Mouse (Mus musculus) embryonic facial prominence, embryonic 13.5 days (tissue): ENCODE results near the gene Usp4. TPM values are rescaled to one million over a fixed set of nuclear protein-coding genes. Genes with fewer than 3 reads are reported as not detected.
A peak's percentile ranks its signal among the peaks of the same experiment; 100 is the strongest.

Experiments
- ATAC-seq: fragments of 200-750 bp; cut with Nextera tagmentation; 2 replicates; pipeline ENCODE4 v1.8.0; 2017; ENCODE audit warnings: low read depth; ENCODE audit not compliant: insufficient number of reproducible peaks, insufficient read depth, low FRiP score, low TSS enrichment
- H3K27ac ChIP-seq: fragments of 300-500 bp; sonication (generic); 2 replicates; pipeline ENCODE4 v1.5.1; 2015; ENCODE audit warnings: moderate library complexity, mild to moderate bottlenecking, inconsistent platforms
- H3K27me3 ChIP-seq: fragments of 300-500 bp; sonication (generic); 2 replicates; pipeline ENCODE4 v1.6.1; 2015; ENCODE audit warnings: mild to moderate bottlenecking, inconsistent platforms
- H3K36me3 ChIP-seq: fragments of 300-500 bp; sonication (generic); 2 replicates; pipeline ENCODE4 v1.6.1; 2015; ENCODE audit warnings: mild to moderate bottlenecking, inconsistent platforms
- H3K4me1 ChIP-seq: fragments of 300-500 bp; sonication (generic); 2 replicates; pipeline ENCODE4 v1.6.1; 2015; ENCODE audit warnings: inconsistent platforms
- H3K4me2 ChIP-seq: fragments of 300-500 bp; sonication (generic); 2 replicates; pipeline ENCODE4 v1.6.1; 2015; ENCODE audit warnings: moderate library complexity, mild to moderate bottlenecking, inconsistent platforms
- H3K4me3 ChIP-seq: fragments of 300-500 bp; sonication (generic); 2 replicates; pipeline ENCODE4 v1.5.1; 2015; ENCODE audit warnings: mild to moderate bottlenecking, inconsistent platforms
- H3K9ac ChIP-seq: fragments of 300-500 bp; sonication (generic); 2 replicates; pipeline ENCODE4 v1.6.1; 2015; ENCODE audit warnings: mild to moderate bottlenecking, inconsistent platforms
- H3K9me3 ChIP-seq: fragments of 300-500 bp; sonication (generic); 2 replicates; pipeline ENCODE4 v1.6.1; 2016; ENCODE audit warnings: inconsistent platforms
- WGBS: fragments of 180-500 bp; shearing (Covaris S2); methylation state at CpG from one replicate; pipeline ENCODE4 v1.1.7; 2015; ENCODE audit warnings: mixed read lengths; 5-methylcytosine and 5-hydroxymethylcytosine counted together
- polyA plus RNA-seq: library from polyadenylated mRNA; unstranded; fragments of >200 nt; fragmentation: Nextera tagmentation; extraction: Ambion mirVana; gene quantifications from 2 replicates; pipeline ENCODE4 v1.2.1, GENCODE M21; 2015

The Usp4 gene
- polyA plus RNA-seq, 1 experiment from 2014 or later, result 106 TPM

- no peaks in the 10 kb centered on the region for H3K9me3 ChIP-seq
- peaks cover 46% of the 10 kb centered on the region for H3K36me3 ChIP-seq
- H3K9ac ChIP-seq, result no peak overlapping the region
- no peak overlapping the region for H3K4me3 ChIP-seq
- H3K4me2 ChIP-seq, result no peak overlapping the region
- ATAC-seq, result no peak
- no peaks in the 10 kb centered on the region for H3K27me3 ChIP-seq
- WGBS, result 87% methylated on average over 1 of the region's 1 CpGs
- no peaks in the 10 kb centered on the region for H3K4me1 ChIP-seq
- no peak overlapping the region for H3K27ac ChIP-seq
These were observed 22.9 kb upstream of the Usp4 start for GRCm38 (mm10) chr9:108324784-108325183.

GRCm38 (mm10) chr9:108325811-108326210 lies 21.8 kb upstream of the Usp4 start:
- Histone ChIP-seq H3K4me3 (no peak overlapping the region), H3K9ac (no peak overlapping the region), H3K4me2 (no peak overlapping the region), H3K36me3 (peaks cover 53% of the 10 kb centered on the region), H3K4me1 (no peaks in the 10 kb centered on the region), H3K27me3 (no peaks in the 10 kb centered on the region), H3K27ac (no peak overlapping the region), H3K9me3 (no peaks in the 10 kb centered on the region)
- ATAC-seq, result no peak
- 98% methylated on average over 2 of the region's 2 CpGs for WGBS

GRCm38 (mm10) chr9:108337848-108338550 lies 9.7 kb upstream of the Usp4 start:
- no peak for ATAC-seq
- Histone ChIP-seq H3K9ac (peak overlapping the region; percentile 94; the same call in 1 of the 2 replicates), H3K36me3 (peaks cover 41% of the 10 kb centered on the region), H3K4me3 (peak overlapping the region; percentile 79; the same call in 1 of the 2 replicates), H3K4me2 (peak overlapping the region; percentile 86), H3K9me3 (no peaks in the 10 kb centered on the region), H3K27me3 (no peaks in the 10 kb centered on the region), H3K27ac (peak overlapping the region; percentile 98), H3K4me1 (peaks cover 26% of the 10 kb centered on the region)
- WGBS, result 64% methylated on average over 10 of the region's 10 CpGs

GRCm38 (mm10) chr9:108338551-108338885 lies 9.1 kb upstream of the Usp4 start:
- Histone ChIP-seq H3K36me3 (peaks cover 36% of the 10 kb centered on the region), H3K9ac (peak overlapping the region; percentile 94), H3K4me2 (peak overlapping the region; percentile 86), H3K4me1 (peaks cover 26% of the 10 kb centered on the region), H3K27ac (peak overlapping the region; percentile 98), H3K27me3 (no peaks in the 10 kb centered on the region), H3K9me3 (no peaks in the 10 kb centered on the region), H3K4me3 (peak overlapping the region; percentile 79)
- no peak; the same call in 1 of the 2 replicates for ATAC-seq
- WGBS, result 14% methylated on average over 6 of the region's 6 CpGs

- Histone ChIP-seq H3K27ac (peak within 1 kb of the TSS; percentile 98), H3K36me3 (peaks cover 30% of the 10 kb centered on the region), H3K4me2 (peak within 1 kb of the TSS; percentile 86), H3K4me3 (peak within 1 kb of the TSS; percentile 79), H3K9ac (peak within 1 kb of the TSS; percentile 94), H3K4me1 (peaks cover 26% of the 10 kb centered on the region), H3K9me3 (no peaks in the 10 kb centered on the region), H3K27me3 (no peaks in the 10 kb centered on the region)
- WGBS, result 0% methylated on average over 49 of the region's 49 CpGs
- peak; percentile 93 for ATAC-seq
These were observed 8.5 kb upstream of the Usp4 start, which contains the start of gene Gpx1 for GRCm38 (mm10) chr9:108338886-108339781. Gpx1 (plus strand) TSS chr9:108338903.

GRCm38 (mm10) chr9:108339886-108340257 lies 7.8 kb upstream of the Usp4 start:
- ATAC-seq, result no peak
- 9% methylated on average over 20 of the region's 20 CpGs for WGBS

GRCm38 (mm10) chr9:108340258-108341138 lies 7.2 kb upstream of the Usp4 start:
- no peak for ATAC-seq
- Histone ChIP-seq H3K4me2 (peak overlapping the region; percentile 86), H3K27ac (peak overlapping the region; percentile 98), H3K9ac (peak overlapping the region; percentile 94), H3K27me3 (no peaks in the 10 kb centered on the region), H3K9me3 (no peaks in the 10 kb centered on the region), H3K4me1 (peaks cover 26% of the 10 kb centered on the region), H3K36me3 (peaks cover 16% of the 10 kb centered on the region), H3K4me3 (peak overlapping the region; percentile 79)
- 64% methylated on average over 10 of the region's 10 CpGs for WGBS

More at GRCm38 (mm10) chr9:108339886-108340257, 7.8 kb upstream of the Usp4 start:
- H3K9ac ChIP-seq, result peak overlapping the region; percentile 94
- no peaks in the 10 kb centered on the region for H3K9me3 ChIP-seq
- H3K4me2 ChIP-seq, result peak overlapping the region; percentile 86
- peak overlapping the region; percentile 98 for H3K27ac ChIP-seq
- H3K36me3 ChIP-seq, result peaks cover 23% of the 10 kb centered on the region
- no peaks in the 10 kb centered on the region for H3K27me3 ChIP-seq
- peaks cover 26% of the 10 kb centered on the region for H3K4me1 ChIP-seq
- peak overlapping the region; percentile 79 for H3K4me3 ChIP-seq

- ATAC-seq, result no peak
- Histone ChIP-seq H3K9ac (peak overlapping the region; percentile 17; the same call in 1 of the 2 replicates), H3K27ac (peak overlapping the region; percentile 98), H3K4me3 (0 out of 2 replicates have a peak overlapping the region, but pooled peaks have one; percentile 79), H3K36me3 (peaks cover 10% of the 10 kb centered on the region), H3K4me2 (peak overlapping the region; percentile 86), H3K4me1 (peaks cover 26% of the 10 kb centered on the region), H3K9me3 (no peaks in the 10 kb centered on the region), H3K27me3 (no peaks in the 10 kb centered on the region)
- 77% methylated on average over 5 of the region's 5 CpGs for WGBS
These were observed 6.5 kb upstream of the Usp4 start for GRCm38 (mm10) chr9:108341139-108341475.

GRCm38 (mm10) chr9:108341801-108342200 lies 5.9 kb upstream of the Usp4 start:
- H3K27ac ChIP-seq, result no peak overlapping the region; the same call in 1 of the 2 replicates
- H3K36me3 ChIP-seq, result peaks cover 8% of the 10 kb centered on the region; the same call in 1 of the 2 replicates
- no peak for ATAC-seq
- no peaks in the 10 kb centered on the region for H3K9me3 ChIP-seq
- H3K4me2 ChIP-seq, result no peak overlapping the region
- no peak overlapping the region for H3K9ac ChIP-seq
- H3K4me1 ChIP-seq, result peaks cover 26% of the 10 kb centered on the region
- no peaks in the 10 kb centered on the region for H3K27me3 ChIP-seq
- H3K4me3 ChIP-seq, result no peak overlapping the region

- H3K27me3 ChIP-seq, result no peaks in the 10 kb centered on the region
- no peak overlapping the region for H3K4me2 ChIP-seq
- no peak overlapping the region for H3K9ac ChIP-seq
- H3K27ac ChIP-seq, result 0 out of 2 replicates have a peak overlapping the region, but pooled peaks have one; percentile 1
- H3K36me3 ChIP-seq, result peaks cover 8% of the 10 kb centered on the region; the same call in 1 of the 2 replicates
- H3K4me3 ChIP-seq, result no peak overlapping the region
- ATAC-seq, result no peak
- peaks cover 26% of the 10 kb centered on the region for H3K4me1 ChIP-seq
- no peaks in the 10 kb centered on the region for H3K9me3 ChIP-seq
- WGBS, result 49% methylated on average over 5 of the region's 5 CpGs
These were observed 5.3 kb upstream of the Usp4 start for GRCm38 (mm10) chr9:108342301-108342831.

- ATAC-seq, result no peak
- H3K4me2 ChIP-seq, result no peak overlapping the region
These were observed 4.3 kb upstream of the Usp4 start for GRCm38 (mm10) chr9:108343331-108343730.

More at GRCm38 (mm10) chr9:108343331-108343730, 4.3 kb upstream of the Usp4 start:
- Histone ChIP-seq H3K9ac (no peak overlapping the region), H3K36me3 (no peaks in the 10 kb centered on the region), H3K27me3 (no peaks in the 10 kb centered on the region), H3K27ac (no peak overlapping the region), H3K9me3 (no peaks in the 10 kb centered on the region), H3K4me3 (no peak overlapping the region), H3K4me1 (peaks cover 24% of the 10 kb centered on the region)
- 89% methylated on average over 3 of the region's 3 CpGs for WGBS
